Mouse (Mus musculus) midbrain, embryonic 10.5 days (tissue): ENCODE measurements at regions not wholly inside any gene's neighbourhood (a gene's known extent, or its start where the extent isn't known, plus 50 kb on each side); places are given as distances from the start of the nearest gene placed in this dataset.
A peak's percentile ranks its signal among the peaks of the same experiment; 100 is the strongest.

ENCODE experiments used
- DNase-seq: peaks from one replicate; pipeline ENCODE4 v3.0.0-alpha.2; 2017; ENCODE audit warnings: low spot score
- H3K27ac ChIP-seq: fragments of 300-500 bp; sonication (generic); replicated peaks from 2 replicates; pipeline ENCODE4 v1.5.1; 2016; ENCODE audit warnings: mild to moderate bottlenecking
- H3K27me3 ChIP-seq: fragments of 300-500 bp; sonication (generic); 2 replicates; pipeline ENCODE4 v1.6.1; 2016; ENCODE audit warnings: low read depth, mild to moderate bottlenecking; ENCODE audit not compliant: poor library complexity, severe bottlenecking
- H3K36me3 ChIP-seq: fragments of 300-500 bp; sonication (generic); 2 replicates; pipeline ENCODE4 v1.6.1; 2016; ENCODE audit warnings: mild to moderate bottlenecking, moderate library complexity
- H3K4me1 ChIP-seq: fragments of 300-500 bp; sonication (generic); 2 replicates; pipeline ENCODE4 v1.6.1; 2016
- H3K4me3 ChIP-seq: fragments of 300-500 bp; sonication (generic); 2 replicates; pipeline ENCODE4 v1.5.1; 2016; ENCODE audit warnings: mild to moderate bottlenecking, moderate library complexity
- H3K9me3 ChIP-seq: fragments of 300-500 bp; sonication (generic); replicated peaks from 2 replicates; pipeline ENCODE4 v1.6.1; 2016; ENCODE audit warnings: mild to moderate bottlenecking
- WGBS: fragments of 180-500 bp; shearing (Covaris S2); methylation state at CpG from one replicate; pipeline ENCODE4 v1.1.7; 2016; 5-methylcytosine and 5-hydroxymethylcytosine counted together

DNA sequence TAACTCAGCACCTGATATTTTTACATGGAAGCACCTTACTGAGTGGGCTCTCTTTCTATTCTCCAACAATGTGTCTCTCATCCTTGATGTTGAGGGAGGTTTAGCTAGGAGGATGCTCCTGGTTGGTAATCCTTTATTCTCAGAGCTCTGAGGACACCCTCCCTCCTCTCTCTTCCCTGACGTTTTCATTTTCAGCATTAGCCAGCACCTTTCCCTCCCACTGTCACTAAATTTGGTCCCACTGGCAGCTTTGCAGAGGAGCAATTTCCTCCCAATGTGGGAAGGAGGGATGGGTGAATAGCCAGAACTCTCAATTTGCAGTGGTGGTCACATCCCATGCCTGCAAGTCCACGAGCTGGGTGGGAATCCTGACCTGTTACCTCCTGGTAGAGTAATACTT, 402.5 kb upstream of the Cdh4 start:
- Histone ChIP-seq H3K27ac (no peak overlapping the region), H3K9me3 (no peaks in the 10 kb centered on the region), H3K27me3 (peaks cover 3% of the 10 kb centered on the region; the same call in 1 of the 2 replicates), H3K4me1 (peaks cover 8% of the 10 kb centered on the region), H3K4me3 (no peak overlapping the region), H3K36me3 (no peaks in the 10 kb centered on the region)
- DNase-seq = no peak
- WGBS = 67% methylated on average over 2 of the region's 2 CpGs

GRCm38 (mm10) chr2:179043671-179044070, 398.6 kb upstream of the Cdh4 start:
- Histone ChIP-seq H3K36me3 (no peaks in the 10 kb centered on the region), H3K4me3 (no peak overlapping the region), H3K4me1 (peaks cover 10% of the 10 kb centered on the region), H3K9me3 (no peaks in the 10 kb centered on the region), H3K27me3 (peaks cover 3% of the 10 kb centered on the region; the same call in 1 of the 2 replicates), H3K27ac (no peak overlapping the region)
- 81% methylated on average over 4 of the region's 4 CpGs for WGBS
- no peak for DNase-seq

GRCm38 (mm10) chr2:179045361-179045760, 396.9 kb upstream of the Cdh4 start:
- Histone ChIP-seq H3K9me3 (no peaks in the 10 kb centered on the region), H3K36me3 (no peaks in the 10 kb centered on the region), H3K27ac (no peak overlapping the region), H3K27me3 (no peaks in the 10 kb centered on the region), H3K4me1 (peaks cover 10% of the 10 kb centered on the region), H3K4me3 (no peak overlapping the region)
- no peak for DNase-seq
- WGBS = 53% methylated on average over 1 of the region's 1 CpGs

DNA sequence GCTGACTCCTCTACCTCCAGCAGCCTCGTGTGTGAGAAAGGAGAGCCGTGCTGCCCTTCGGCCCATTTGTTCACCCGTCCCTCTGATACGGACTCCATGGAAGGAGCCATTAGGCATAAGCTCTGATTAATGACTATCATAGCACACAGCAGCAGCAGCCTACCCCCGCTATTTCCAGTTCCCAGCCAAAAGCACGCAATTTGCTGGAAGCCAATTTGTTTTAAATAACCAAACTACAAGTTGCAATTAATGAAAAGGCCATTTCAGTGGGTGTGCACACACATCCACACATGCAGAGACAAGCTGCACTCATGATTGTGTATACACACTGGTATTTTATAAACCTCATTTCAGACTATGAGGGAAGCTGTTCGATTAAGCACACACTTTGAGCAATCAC, 387.8 kb upstream of the Cdh4 start:
- H3K4me1 ChIP-seq = no peaks in the 10 kb centered on the region
- H3K4me3 ChIP-seq = no peak overlapping the region
- H3K9me3 ChIP-seq = no peaks in the 10 kb centered on the region
- 90% methylated on average over 8 of the region's 8 CpGs for WGBS
- no peak for DNase-seq
- H3K27ac ChIP-seq = 0 out of 2 replicates have a peak overlapping the region, but pooled peaks have one; percentile 17
- H3K36me3 ChIP-seq = no peaks in the 10 kb centered on the region
- H3K27me3 ChIP-seq = peaks cover 5% of the 10 kb centered on the region; the same call in 1 of the 2 replicates

- peaks cover 3% of the 10 kb centered on the region; the same call in 1 of the 2 replicates for H3K4me1 ChIP-seq
- no peaks in the 10 kb centered on the region for H3K9me3 ChIP-seq
- no peaks in the 10 kb centered on the region for H3K27me3 ChIP-seq
- no peak for DNase-seq
- WGBS = 67% methylated on average over 8 of the region's 8 CpGs
- no peak overlapping the region for H3K27ac ChIP-seq
- H3K36me3 ChIP-seq = no peaks in the 10 kb centered on the region
- no peak overlapping the region for H3K4me3 ChIP-seq
Observed at GRCm38 (mm10) chr2:179064616-179065015, 377.6 kb upstream of the Cdh4 start.

DNA sequence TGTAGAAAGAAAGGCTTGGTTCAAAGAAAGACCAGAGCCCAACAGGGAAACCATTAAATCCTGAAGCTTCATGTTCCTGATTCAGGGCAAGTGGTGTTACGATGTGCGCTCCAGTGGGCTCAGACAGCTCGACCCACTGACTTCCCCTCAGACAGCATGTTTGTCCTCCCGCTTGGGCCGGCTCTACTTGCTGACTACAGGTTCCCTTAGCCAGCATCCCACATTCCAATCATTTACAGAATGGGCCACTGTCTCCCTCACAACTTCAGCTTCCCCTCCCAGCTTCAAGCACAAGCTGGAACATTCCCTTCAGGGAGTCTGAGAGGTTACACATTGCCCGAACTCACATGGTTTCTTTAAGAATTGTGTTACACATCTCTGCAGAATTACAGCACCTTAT, 372.7 kb upstream of the Cdh4 start:
- Histone ChIP-seq H3K27me3 (no peaks in the 10 kb centered on the region), H3K27ac (no peak overlapping the region), H3K9me3 (no peaks in the 10 kb centered on the region), H3K4me3 (no peak overlapping the region), H3K36me3 (no peaks in the 10 kb centered on the region), H3K4me1 (peaks cover 3% of the 10 kb centered on the region; the same call in 1 of the 2 replicates)
- WGBS = 84% methylated on average over 6 of the region's 6 CpGs
- DNase-seq = no peak

DNA sequence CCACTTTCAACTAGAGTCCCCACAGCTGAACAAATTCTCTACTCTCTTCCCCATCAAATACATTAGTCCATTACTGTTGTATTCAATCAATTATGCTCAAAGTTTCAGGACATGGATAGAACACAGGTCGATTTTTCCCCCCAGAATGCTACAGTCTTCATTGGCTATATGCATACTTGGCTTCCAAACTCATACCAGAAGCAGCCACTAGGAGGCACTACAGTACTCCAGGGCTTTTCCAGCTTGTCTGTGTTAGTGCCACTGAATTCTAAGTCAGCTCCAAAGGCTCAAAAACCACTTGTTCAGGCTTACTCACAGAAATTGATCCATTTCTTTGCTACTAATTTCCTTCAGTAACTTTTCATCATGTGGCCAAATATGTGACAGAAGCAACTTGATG, 371.9 kb upstream of the Cdh4 start:
- DNase-seq = peak; percentile 49
- no peaks in the 10 kb centered on the region for H3K4me1 ChIP-seq
- H3K27me3 ChIP-seq = no peaks in the 10 kb centered on the region
- WGBS = 72% methylated on average over 1 of the region's 1 CpGs
- no peaks in the 10 kb centered on the region for H3K9me3 ChIP-seq
- H3K27ac ChIP-seq = no peak overlapping the region
- no peaks in the 10 kb centered on the region for H3K36me3 ChIP-seq
- H3K4me3 ChIP-seq = no peak overlapping the region

GRCm38 (mm10) chr2:179080462-179081274, 361.6 kb upstream of the Cdh4 start:
- peak overlapping the region; percentile 50; the same call in 1 of the 2 replicates for H3K27ac ChIP-seq
- H3K4me3 ChIP-seq = no peak overlapping the region
- H3K27me3 ChIP-seq = no peaks in the 10 kb centered on the region
- H3K9me3 ChIP-seq = no peaks in the 10 kb centered on the region
- no peak for DNase-seq
- WGBS = 75% methylated on average over 13 of the region's 13 CpGs
- H3K36me3 ChIP-seq = no peaks in the 10 kb centered on the region
- peaks cover 19% of the 10 kb centered on the region for H3K4me1 ChIP-seq

- 92% methylated on average over 9 of the region's 9 CpGs for WGBS
- Histone ChIP-seq H3K36me3 (no peaks in the 10 kb centered on the region), H3K9me3 (no peaks in the 10 kb centered on the region), H3K27ac (no peak overlapping the region), H3K27me3 (no peaks in the 10 kb centered on the region), H3K4me1 (no peaks in the 10 kb centered on the region), H3K4me3 (no peak overlapping the region)
- DNase-seq = no peak
Observed at GRCm38 (mm10) chr2:179086915-179087314, 355.3 kb upstream of the Cdh4 start.

GRCm38 (mm10) chr2:179091480-179091879, 350.8 kb upstream of the Cdh4 start:
- Histone ChIP-seq H3K4me3 (no peak overlapping the region), H3K9me3 (no peaks in the 10 kb centered on the region), H3K36me3 (no peaks in the 10 kb centered on the region), H3K27ac (no peak overlapping the region), H3K4me1 (peaks cover 22% of the 10 kb centered on the region), H3K27me3 (no peaks in the 10 kb centered on the region)
- WGBS = 54% methylated on average over 3 of the region's 3 CpGs
- DNase-seq = no peak

- no peaks in the 10 kb centered on the region for H3K9me3 ChIP-seq
- peak overlapping the region; percentile 42 for H3K27ac ChIP-seq
- H3K27me3 ChIP-seq = no peaks in the 10 kb centered on the region
- no peak overlapping the region for H3K4me3 ChIP-seq
- H3K4me1 ChIP-seq = peaks cover 29% of the 10 kb centered on the region
- H3K36me3 ChIP-seq = no peaks in the 10 kb centered on the region
- WGBS = 50% methylated on average over 11 of the region's 11 CpGs
- peak; percentile 28 for DNase-seq
Observed at GRCm38 (mm10) chr2:179093996-179094395, 348.2 kb upstream of the Cdh4 start.

GRCm38 (mm10) chr2:179095981-179096380, 346.2 kb upstream of the Cdh4 start:
- no peak overlapping the region for H3K4me3 ChIP-seq
- H3K9me3 ChIP-seq = no peaks in the 10 kb centered on the region
- 92% methylated on average over 3 of the region's 3 CpGs for WGBS
- no peaks in the 10 kb centered on the region for H3K36me3 ChIP-seq
- no peaks in the 10 kb centered on the region for H3K27me3 ChIP-seq
- H3K4me1 ChIP-seq = peaks cover 29% of the 10 kb centered on the region
- DNase-seq = no peak
- H3K27ac ChIP-seq = no peak overlapping the region

DNA sequence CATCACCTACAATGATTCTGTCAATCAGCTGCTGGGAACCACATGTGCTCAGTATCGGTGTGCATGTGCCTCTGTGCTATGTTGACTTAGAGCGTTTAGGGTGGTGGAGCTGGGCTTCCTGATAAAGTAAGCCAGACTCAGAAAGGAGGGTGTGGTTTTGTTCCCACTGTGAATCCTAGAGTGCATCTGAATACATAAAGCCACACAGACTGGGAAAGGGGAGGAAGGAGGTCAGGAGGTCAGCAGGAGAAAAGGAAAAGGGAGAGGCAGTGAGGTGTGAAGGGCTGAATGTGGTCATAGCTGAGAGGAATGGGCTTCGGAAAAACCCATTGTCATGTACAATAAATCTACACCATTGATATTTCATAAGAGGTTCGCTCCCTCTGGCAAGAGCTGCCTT, 345.4 kb upstream of the Cdh4 start:
- Histone ChIP-seq H3K27ac (no peak overlapping the region), H3K4me1 (peaks cover 29% of the 10 kb centered on the region), H3K36me3 (no peaks in the 10 kb centered on the region), H3K4me3 (no peak overlapping the region), H3K9me3 (no peaks in the 10 kb centered on the region), H3K27me3 (no peaks in the 10 kb centered on the region)
- DNase-seq = no peak
- WGBS = 43% methylated on average over 4 of the region's 4 CpGs
